Mouse (Mus musculus) kidney, embryonic 14.5 days (tissue): ENCODE measurements around the gene Fam169b. TPM values are rescaled to one million over a fixed set of nuclear protein-coding genes. Genes with fewer than 3 reads are reported as not detected.

Experiments
- ATAC-seq: fragments of 200-750 bp; cut with Nextera tagmentation; 2 replicates; pipeline ENCODE4 v1.8.0; 2017; ENCODE audit warnings: moderate number of reproducible peaks, mild to moderate bottlenecking, moderate TSS enrichment, moderate library complexity; ENCODE audit not compliant: low FRiP score, low TSS enrichment
- H3K27ac ChIP-seq: fragments of 300-500 bp; sonication (generic); 2 replicates; pipeline ENCODE4 v1.5.1; 2014; ENCODE audit warnings: low read depth, mild to moderate bottlenecking, low read length, moderate library complexity, mixed read lengths
- H3K27me3 ChIP-seq: fragments of 300-500 bp; sonication (generic); 2 replicates; pipeline ENCODE4 v1.6.1; 2014; ENCODE audit warnings: mild to moderate bottlenecking, low read length; ENCODE audit not compliant: control insufficient read depth, insufficient read depth
- H3K36me3 ChIP-seq: fragments of 300-500 bp; sonication (generic); 2 replicates; pipeline ENCODE4 v1.6.1; 2014; ENCODE audit warnings: low read length, mixed read lengths; ENCODE audit not compliant: control insufficient read depth, insufficient read depth
- H3K4me1 ChIP-seq: fragments of 300-500 bp; sonication (generic); 2 replicates; pipeline ENCODE4 v1.6.1; 2014; ENCODE audit warnings: low read length, mixed read lengths; ENCODE audit not compliant: control insufficient read depth, insufficient read depth
- H3K4me2 ChIP-seq: fragments of 300-500 bp; sonication (generic); replicated peaks from 2 replicates; pipeline ENCODE4 v1.6.1; 2014; ENCODE audit warnings: low read depth, mild to moderate bottlenecking, low read length
- H3K4me3 ChIP-seq: fragments of 300-500 bp; sonication (generic); 2 replicates; pipeline ENCODE4 v1.5.1; 2014; ENCODE audit warnings: mild to moderate bottlenecking, low read length
- H3K9ac ChIP-seq: fragments of 300-500 bp; sonication (generic); 2 replicates; pipeline ENCODE4 v1.6.1; 2014; ENCODE audit warnings: low read depth, mild to moderate bottlenecking, low read length, moderate library complexity
- H3K9me3 ChIP-seq: fragments of 300-500 bp; sonication (generic); 2 replicates; pipeline ENCODE4 v1.6.1; 2016; ENCODE audit warnings: low read length; ENCODE audit not compliant: control insufficient read depth
- WGBS: fragments of 180-500 bp; shearing (Covaris S2); extraction: QIAGEN DNeasy Blood & Tissue Kit; methylation state at CpG from one replicate; pipeline ENCODE4 v1.1.7; 2014; 5-methylcytosine and 5-hydroxymethylcytosine counted together
- polyA plus RNA-seq: library from polyadenylated mRNA; unstranded; fragments of >200 nt; fragmentation: Nextera tagmentation; extraction: Ambion mirVana; gene quantifications from 2 replicates; pipeline ENCODE4 v1.2.1, GENCODE M21; 2014

Gene Fam169b
- polyA plus RNA-seq, 1 experiment from 2014 or later: 1.0 TPM

GRCm38 (mm10) chr7:68236817-68237216 is 36.8 kb upstream of the Fam169b start:
- Histone ChIP-seq H3K27ac (no peak overlapping the region), H3K4me2 (no peak overlapping the region), H3K9ac (no peak overlapping the region), H3K4me1 (peaks cover 7% of the 10 kb centered on the region; the same call in 1 of the 2 replicates), H3K27me3 (no peaks in the 10 kb centered on the region), H3K36me3 (0 out of 2 replicates have a peak, but pooled peaks cover under 1% of the 10 kb centered on the region), H3K4me3 (no peak overlapping the region), H3K9me3 (no peaks in the 10 kb centered on the region)
- WGBS: 91% methylated on average over 8 of the region's 8 CpGs
- no peak for ATAC-seq

- no peaks in the 10 kb centered on the region for H3K36me3 ChIP-seq
- ATAC-seq: peak; percentile 61
- no peaks in the 10 kb centered on the region for H3K9me3 ChIP-seq
- 0 out of 2 replicates have a peak, but pooled peaks cover under 1% of the 10 kb centered on the region for H3K4me1 ChIP-seq
- H3K27me3 ChIP-seq: no peaks in the 10 kb centered on the region
- no peak overlapping the region for H3K9ac ChIP-seq
- no peak overlapping the region for H3K27ac ChIP-seq
- no peak overlapping the region for H3K4me2 ChIP-seq
- no peak overlapping the region for H3K4me3 ChIP-seq
- WGBS: 44% methylated on average over 11 of the region's 11 CpGs
These were observed 34.3 kb upstream of the Fam169b start for GRCm38 (mm10) chr7:68239220-68239827.

GRCm38 (mm10) chr7:68241205-68241604 is 32.4 kb upstream of the Fam169b start:
- H3K4me1 ChIP-seq: no peaks in the 10 kb centered on the region
- no peak for ATAC-seq
- H3K27ac ChIP-seq: no peak overlapping the region
- H3K4me2 ChIP-seq: no peak overlapping the region
- H3K27me3 ChIP-seq: no peaks in the 10 kb centered on the region
- H3K9me3 ChIP-seq: no peaks in the 10 kb centered on the region
- WGBS: 83% methylated on average over 9 of the region's 9 CpGs
- no peak overlapping the region for H3K4me3 ChIP-seq
- no peak overlapping the region for H3K9ac ChIP-seq
- no peaks in the 10 kb centered on the region for H3K36me3 ChIP-seq

GRCm38 (mm10) chr7:68245681-68246080 is 28.0 kb upstream of the Fam169b start:
- no peaks in the 10 kb centered on the region for H3K27me3 ChIP-seq
- no peaks in the 10 kb centered on the region for H3K4me1 ChIP-seq
- H3K27ac ChIP-seq: no peak overlapping the region
- no peak overlapping the region for H3K9ac ChIP-seq
- H3K9me3 ChIP-seq: peaks cover 4% of the 10 kb centered on the region
- H3K36me3 ChIP-seq: no peaks in the 10 kb centered on the region
- no peak for ATAC-seq
- H3K4me3 ChIP-seq: no peak overlapping the region
- H3K4me2 ChIP-seq: no peak overlapping the region
- WGBS: 46% methylated on average over 4 of the region's 4 CpGs

- WGBS: 58% methylated on average over 8 of the region's 8 CpGs
- H3K4me3 ChIP-seq: no peak overlapping the region
- H3K36me3 ChIP-seq: no peaks in the 10 kb centered on the region
- H3K4me2 ChIP-seq: no peak overlapping the region
- no peaks in the 10 kb centered on the region for H3K27me3 ChIP-seq
- no peaks in the 10 kb centered on the region for H3K4me1 ChIP-seq
- peaks cover 4% of the 10 kb centered on the region for H3K9me3 ChIP-seq
- no peak overlapping the region for H3K9ac ChIP-seq
- no peak for ATAC-seq
- no peak overlapping the region for H3K27ac ChIP-seq
These were observed 27.4 kb upstream of the Fam169b start for GRCm38 (mm10) chr7:68246249-68246648.

- Histone ChIP-seq H3K4me3 (no peak overlapping the region), H3K4me2 (no peak overlapping the region), H3K27me3 (no peaks in the 10 kb centered on the region), H3K27ac (no peak overlapping the region), H3K36me3 (no peaks in the 10 kb centered on the region), H3K9me3 (peaks cover 4% of the 10 kb centered on the region), H3K9ac (no peak overlapping the region), H3K4me1 (no peaks in the 10 kb centered on the region)
- ATAC-seq: no peak
- WGBS: 28% methylated on average over 1 of the region's 1 CpGs
These were observed 23.2 kb upstream of the Fam169b start for GRCm38 (mm10) chr7:68250411-68250810.

GRCm38 (mm10) chr7:68250902-68251301 is 22.7 kb upstream of the Fam169b start:
- Histone ChIP-seq H3K4me1 (no peaks in the 10 kb centered on the region), H3K27ac (no peak overlapping the region), H3K9ac (no peak overlapping the region), H3K4me3 (no peak overlapping the region), H3K9me3 (peaks cover 4% of the 10 kb centered on the region), H3K4me2 (no peak overlapping the region), H3K36me3 (no peaks in the 10 kb centered on the region), H3K27me3 (no peaks in the 10 kb centered on the region)
- 88% methylated on average over 3 of the region's 3 CpGs for WGBS
- ATAC-seq: no peak

- 80% methylated on average over 2 of the region's 2 CpGs for WGBS
- Histone ChIP-seq H3K4me1 (0 out of 2 replicates have a peak, but pooled peaks cover 3% of the 10 kb centered on the region), H3K4me3 (no peak overlapping the region), H3K9ac (no peak overlapping the region), H3K36me3 (no peaks in the 10 kb centered on the region), H3K9me3 (no peaks in the 10 kb centered on the region), H3K27me3 (no peaks in the 10 kb centered on the region), H3K4me2 (no peak overlapping the region), H3K27ac (no peak overlapping the region)
- ATAC-seq: no peak
These were observed 15.9 kb upstream of the Fam169b start for GRCm38 (mm10) chr7:68257767-68258166.

- Histone ChIP-seq H3K4me2 (no peak overlapping the region), H3K4me1 (peaks cover 8% of the 10 kb centered on the region; the same call in 1 of the 2 replicates), H3K36me3 (no peaks in the 10 kb centered on the region), H3K9me3 (no peaks in the 10 kb centered on the region), H3K27me3 (no peaks in the 10 kb centered on the region), H3K27ac (no peak overlapping the region), H3K9ac (no peak overlapping the region), H3K4me3 (no peak overlapping the region)
- 77% methylated on average over 17 of the region's 17 CpGs for WGBS
- ATAC-seq: no peak
These were observed 15.1 kb upstream of the Fam169b start for GRCm38 (mm10) chr7:68258326-68259150.
